Mouse (Mus musculus): ENCODE data around the gene Nub1. TPM values are rescaled to one million over a fixed set of nuclear protein-coding genes. Genes with fewer than 3 reads are reported as not detected.
A peak's percentile ranks its signal among the peaks of the same experiment; 100 is the strongest.

Nub1 gene
- polyA plus RNA-seq (2016; fragmentation: Nextera tagmentation; extraction: Ambion mirVana) = 27.7 and 29.5 TPM in 2 replicates

- under 1% methylated on average over 53 of the region's 53 CpGs for WGBS
- Histone ChIP-seq H3K4me1 (peaks cover 16% of the 10 kb centered on the region), H3K9me3 (no peaks in the 10 kb centered on the region), H3K4me3 (peak within 1 kb of the TSS; percentile 95), H3K27me3 (replicated peaks; ENCODE audit: low read depth, poor library complexity, severe bottlenecking) (no peaks in the 10 kb centered on the region), H3K36me3 (replicated peaks) (peaks cover 13% of the 10 kb centered on the region), H3K27ac (replicated peaks) (peak within 1 kb of the TSS; percentile 93)
- peak; percentile 100 for DNase-seq (ENCODE audit: low spot score)
Observed at GRCm38 (mm10) chr5:24685366-24686093, at the start of gene Nub1. Gene Nub1 (plus strand): TSS chr5:24685532.

GRCm38 (mm10) chr5:24636987-24637386 is 48.3 kb upstream of the Nub1 start:
- Histone ChIP-seq H3K27me3 (replicated peaks; ENCODE audit: low read depth, poor library complexity, severe bottlenecking) (0 out of 2 replicates have a peak, but pooled peaks cover 4% of the 10 kb centered on the region), H3K4me3 (no peak overlapping the region), H3K4me1 (peaks cover 15% of the 10 kb centered on the region), H3K36me3 (replicated peaks) (no peaks in the 10 kb centered on the region), H3K27ac (replicated peaks) (no peak overlapping the region), H3K9me3 (no peaks in the 10 kb centered on the region)
- DNase-seq (ENCODE audit: low spot score) = no peak
- 79% methylated on average over 4 of the region's 4 CpGs for WGBS

GRCm38 (mm10) chr5:24638131-24638530 is 47.2 kb upstream of the Nub1 start:
- WGBS = 62% methylated on average over 6 of the region's 6 CpGs
- no peaks in the 10 kb centered on the region for H3K9me3 ChIP-seq
- 0 out of 2 replicates have a peak, but pooled peaks cover 4% of the 10 kb centered on the region for H3K27me3 ChIP-seq (replicated peaks; ENCODE audit: low read depth, poor library complexity, severe bottlenecking)
- H3K27ac ChIP-seq (replicated peaks) = no peak overlapping the region
- no peak for DNase-seq (ENCODE audit: low spot score)
- peaks cover 15% of the 10 kb centered on the region for H3K4me1 ChIP-seq
- H3K4me3 ChIP-seq = no peak overlapping the region
- H3K36me3 ChIP-seq (replicated peaks) = no peaks in the 10 kb centered on the region

- no peak for DNase-seq (ENCODE audit: low spot score)
- Histone ChIP-seq H3K36me3 (replicated peaks) (no peaks in the 10 kb centered on the region), H3K27me3 (replicated peaks; ENCODE audit: low read depth, poor library complexity, severe bottlenecking) (0 out of 2 replicates have a peak, but pooled peaks cover 4% of the 10 kb centered on the region), H3K4me1 (peaks cover 15% of the 10 kb centered on the region), H3K27ac (replicated peaks) (no peak overlapping the region; the same call in 1 of the 2 replicates), H3K9me3 (no peaks in the 10 kb centered on the region), H3K4me3 (no peak overlapping the region)
- 78% methylated on average over 6 of the region's 6 CpGs for WGBS
Observed at GRCm38 (mm10) chr5:24639081-24639480, 46.3 kb upstream of the Nub1 start.

GRCm38 (mm10) chr5:24645454-24645853 is 39.9 kb upstream of the Nub1 start:
- DNase-seq (ENCODE audit: low spot score) = no peak
- Histone ChIP-seq H3K9me3 (no peaks in the 10 kb centered on the region), H3K27ac (replicated peaks) (no peak overlapping the region), H3K36me3 (replicated peaks) (no peaks in the 10 kb centered on the region), H3K27me3 (replicated peaks; ENCODE audit: low read depth, poor library complexity, severe bottlenecking) (no peaks in the 10 kb centered on the region), H3K4me1 (no peaks in the 10 kb centered on the region), H3K4me3 (no peak overlapping the region)
- 90% methylated on average over 1 of the region's 1 CpGs for WGBS

- H3K27me3 ChIP-seq (replicated peaks; ENCODE audit: low read depth, poor library complexity, severe bottlenecking) = peaks cover 8% of the 10 kb centered on the region
- H3K4me3 ChIP-seq = no peak overlapping the region
- 68% methylated on average over 4 of the region's 4 CpGs for WGBS
- H3K27ac ChIP-seq (replicated peaks) = no peak overlapping the region
- H3K4me1 ChIP-seq = 0 out of 2 replicates have a peak, but pooled peaks cover 3% of the 10 kb centered on the region
- H3K9me3 ChIP-seq = no peaks in the 10 kb centered on the region
- no peak for DNase-seq (ENCODE audit: low spot score)
- no peaks in the 10 kb centered on the region for H3K36me3 ChIP-seq (replicated peaks)
Observed at GRCm38 (mm10) chr5:24649231-24649630, 36.1 kb upstream of the Nub1 start.

GRCm38 (mm10) chr5:24649701-24650100 is 35.6 kb upstream of the Nub1 start:
- no peak overlapping the region for H3K27ac ChIP-seq (replicated peaks)
- WGBS = 78% methylated on average over 7 of the region's 7 CpGs
- H3K9me3 ChIP-seq = no peaks in the 10 kb centered on the region
- no peaks in the 10 kb centered on the region for H3K36me3 ChIP-seq (replicated peaks)
- H3K27me3 ChIP-seq (replicated peaks; ENCODE audit: low read depth, poor library complexity, severe bottlenecking) = peaks cover 8% of the 10 kb centered on the region
- DNase-seq (ENCODE audit: low spot score) = no peak
- no peak overlapping the region for H3K4me3 ChIP-seq
- H3K4me1 ChIP-seq = 0 out of 2 replicates have a peak, but pooled peaks cover 3% of the 10 kb centered on the region

GRCm38 (mm10) chr5:24651356-24651755 is 34.0 kb upstream of the Nub1 start:
- Histone ChIP-seq H3K36me3 (replicated peaks) (no peaks in the 10 kb centered on the region), H3K27me3 (replicated peaks; ENCODE audit: low read depth, poor library complexity, severe bottlenecking) (peaks cover 8% of the 10 kb centered on the region), H3K4me1 (0 out of 2 replicates have a peak, but pooled peaks cover 3% of the 10 kb centered on the region), H3K27ac (replicated peaks) (no peak overlapping the region), H3K9me3 (no peaks in the 10 kb centered on the region), H3K4me3 (no peak overlapping the region)
- 83% methylated on average over 6 of the region's 6 CpGs for WGBS
- DNase-seq (ENCODE audit: low spot score) = no peak

- H3K27ac ChIP-seq (replicated peaks) = no peak overlapping the region
- WGBS = 32% methylated on average over 25 of the region's 25 CpGs
- no peak overlapping the region for H3K4me3 ChIP-seq
- H3K36me3 ChIP-seq (replicated peaks) = no peaks in the 10 kb centered on the region
- no peaks in the 10 kb centered on the region for H3K9me3 ChIP-seq
- peaks cover 8% of the 10 kb centered on the region for H3K27me3 ChIP-seq (replicated peaks; ENCODE audit: low read depth, poor library complexity, severe bottlenecking)
- H3K4me1 ChIP-seq = 0 out of 2 replicates have a peak, but pooled peaks cover 3% of the 10 kb centered on the region
- DNase-seq (ENCODE audit: low spot score) = peak; percentile 88
Observed at GRCm38 (mm10) chr5:24651768-24652752, 33.3 kb upstream of the Nub1 start.

GRCm38 (mm10) chr5:24652780-24653179 is 32.6 kb upstream of the Nub1 start:
- H3K9me3 ChIP-seq = no peaks in the 10 kb centered on the region
- H3K4me3 ChIP-seq = no peak overlapping the region
- peaks cover 8% of the 10 kb centered on the region for H3K27me3 ChIP-seq (replicated peaks; ENCODE audit: low read depth, poor library complexity, severe bottlenecking)
- no peak for DNase-seq (ENCODE audit: low spot score)
- H3K4me1 ChIP-seq = peaks cover 9% of the 10 kb centered on the region; the same call in 1 of the 2 replicates
- H3K36me3 ChIP-seq (replicated peaks) = no peaks in the 10 kb centered on the region
- H3K27ac ChIP-seq (replicated peaks) = no peak overlapping the region
- 92% methylated on average over 5 of the region's 5 CpGs for WGBS

GRCm38 (mm10) chr5:24654491-24654890 is 30.8 kb upstream of the Nub1 start:
- WGBS = 86% methylated on average over 6 of the region's 6 CpGs
- H3K4me3 ChIP-seq = no peak overlapping the region
- H3K9me3 ChIP-seq = no peaks in the 10 kb centered on the region
- H3K4me1 ChIP-seq = peaks cover 9% of the 10 kb centered on the region; the same call in 1 of the 2 replicates
- no peaks in the 10 kb centered on the region for H3K36me3 ChIP-seq (replicated peaks)
- H3K27ac ChIP-seq (replicated peaks) = no peak overlapping the region
- no peak for DNase-seq (ENCODE audit: low spot score)
- peaks cover 8% of the 10 kb centered on the region for H3K27me3 ChIP-seq (replicated peaks; ENCODE audit: low read depth, poor library complexity, severe bottlenecking)

GRCm38 (mm10) chr5:24657113-24657512 is 28.2 kb upstream of the Nub1 start:
- Histone ChIP-seq H3K9me3 (no peaks in the 10 kb centered on the region), H3K4me1 (peaks cover 9% of the 10 kb centered on the region; the same call in 1 of the 2 replicates), H3K36me3 (replicated peaks) (no peaks in the 10 kb centered on the region), H3K27ac (replicated peaks) (no peak overlapping the region), H3K4me3 (no peak overlapping the region), H3K27me3 (replicated peaks; ENCODE audit: low read depth, poor library complexity, severe bottlenecking) (peaks cover 8% of the 10 kb centered on the region)
- no peak for DNase-seq (ENCODE audit: low spot score)
- WGBS = 69% methylated on average over 2 of the region's 2 CpGs
